Mouse (Mus musculus) G1E (cell line): ENCODE data around the gene Rbms1.

Experiments used
- POLR2AphosphoS5 ChIP-seq: IDR thresholded peaks from 2 replicates; pipeline ENCODE4 v1.6.1; 2012; ENCODE audit warnings: low read depth, low read length, inconsistent platforms; ENCODE audit not compliant: insufficient replicate concordance
- TAL1 ChIP-seq: conservative IDR thresholded peaks from 2 replicates; pipeline ENCODE4 v1.6.1; 2012; ENCODE audit warnings: low read depth, low read length, inconsistent platforms, mixed read lengths

DNA sequence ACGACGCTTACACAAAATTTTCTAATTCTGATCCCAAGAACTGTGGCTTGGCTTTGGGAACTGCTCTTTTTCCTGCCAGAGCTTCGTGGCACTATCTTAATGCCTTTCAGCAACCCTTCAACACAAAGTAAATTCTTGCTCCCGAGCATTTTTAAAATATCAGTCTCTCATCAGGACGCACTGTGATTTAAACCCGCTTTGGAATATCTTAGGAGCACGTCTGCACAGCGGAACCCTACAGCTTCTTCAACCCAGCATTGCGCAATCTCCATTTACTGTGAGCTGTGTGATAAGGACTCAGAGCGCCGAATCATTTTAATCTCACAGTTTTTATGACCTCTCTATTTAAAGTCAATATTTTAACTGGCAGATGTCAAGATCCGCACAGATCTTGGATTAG lies 54.9 kb downstream of the Rbms1 start:
- TF ChIP-seq POLR2AphosphoS5 (no peak), TAL1 (no peak)
